Mouse (Mus musculus): ENCODE data around the gene Plekha3. TPM values are rescaled to one million over a fixed set of nuclear protein-coding genes. Genes with fewer than 3 reads are reported as not detected.

Plekha3 gene
- total RNA-seq (2015; ENCODE audit: low replicate concordance): 7.2 and 11.3 TPM in 2 replicates
- total RNA-seq (2017; ENCODE audit: low replicate concordance): 2.1 and 2.6 TPM in 2 replicates

DNA sequence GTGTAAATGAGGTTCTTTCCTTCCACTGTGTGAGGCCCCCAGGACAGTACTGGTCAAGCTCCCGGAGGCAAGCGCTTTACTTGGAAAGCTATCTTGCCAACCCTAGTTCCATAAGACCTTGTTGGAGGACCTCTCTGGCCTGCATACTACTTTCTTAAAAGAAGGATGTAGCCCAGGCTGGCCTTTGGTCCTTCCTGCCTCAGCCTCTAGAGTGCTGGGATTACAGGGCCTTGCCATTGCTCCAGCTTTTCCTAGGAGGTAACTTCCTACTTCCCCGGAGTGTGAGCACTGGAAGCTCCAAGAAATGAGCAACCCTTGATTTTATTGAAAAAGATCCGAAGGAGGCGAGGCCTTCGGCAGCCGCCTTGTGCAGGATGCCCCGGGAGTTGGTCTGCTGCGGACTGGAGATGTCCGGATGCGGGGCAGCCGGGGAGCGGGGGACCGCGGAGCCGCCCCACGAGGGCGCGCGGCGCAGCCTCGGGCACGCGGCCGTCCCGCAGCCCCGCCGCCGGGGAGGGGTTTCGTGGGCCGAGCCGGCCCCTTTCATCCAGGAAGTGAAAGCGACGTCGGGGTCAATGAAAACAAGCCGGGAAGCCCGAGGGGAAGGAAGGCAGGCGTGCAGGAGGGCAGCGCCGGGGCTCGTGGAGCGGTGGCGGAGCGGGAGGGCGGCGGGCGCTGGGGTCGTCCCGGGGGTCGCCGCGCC lies at the start of gene Plekha3:
TSS of gene Plekha3 (plus strand) at position 557 of the 703 bp plus-strand sequence.
- peak; percentile 39; the same call in 1 of the 2 replicates for ATAC-seq (replicated peaks; ENCODE audit: low FRiP score, poor library complexity, severe bottlenecking)

DNA sequence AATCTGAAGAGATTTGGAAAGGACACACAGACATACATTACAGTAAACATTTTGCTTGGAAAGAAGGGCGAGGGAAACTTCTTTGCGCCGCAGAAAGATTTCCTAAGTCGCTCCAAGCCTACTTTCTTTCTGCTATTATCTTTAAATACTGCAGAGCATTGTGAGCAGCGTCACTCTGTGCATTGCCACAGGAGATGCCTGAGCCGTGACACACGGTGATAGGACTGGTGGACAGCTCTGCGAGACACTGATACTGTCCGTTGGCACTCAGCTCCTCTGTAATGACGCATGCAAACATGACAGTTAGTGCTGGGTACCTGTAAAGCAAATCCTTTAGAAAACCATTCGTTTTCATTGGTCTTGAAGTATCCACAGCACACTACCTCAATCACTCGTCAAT lies 44.8 kb upstream of the Plekha3 start:
- no peak for ATAC-seq (replicated peaks; ENCODE audit: low FRiP score, poor library complexity, severe bottlenecking)

GRCm38 (mm10) chr2:76631600-76631999 lies 43.5 kb upstream of the Plekha3 start:
- ATAC-seq (replicated peaks; ENCODE audit: low FRiP score, poor library complexity, severe bottlenecking): no peak

DNA sequence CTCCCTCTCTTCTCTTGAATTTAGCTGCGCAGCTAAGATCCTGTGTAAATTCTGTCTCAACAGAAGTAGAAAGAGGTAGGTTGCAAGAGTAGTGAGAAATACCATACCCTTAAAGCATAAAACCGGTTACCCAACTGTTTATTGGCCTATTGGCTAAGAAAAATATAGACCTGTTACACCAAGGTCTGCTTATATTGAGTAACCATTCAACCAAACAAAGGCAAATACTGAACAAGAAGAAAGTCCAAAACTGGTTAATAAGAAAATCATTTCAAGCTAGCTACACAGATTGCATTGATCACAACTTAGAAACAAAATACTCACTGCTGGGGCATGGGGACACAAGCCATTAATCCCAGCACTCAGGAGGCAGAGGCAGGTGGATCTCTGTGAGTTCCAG lies 35.4 kb upstream of the Plekha3 start:
- ATAC-seq (replicated peaks; ENCODE audit: low FRiP score, poor library complexity, severe bottlenecking): no peak

DNA sequence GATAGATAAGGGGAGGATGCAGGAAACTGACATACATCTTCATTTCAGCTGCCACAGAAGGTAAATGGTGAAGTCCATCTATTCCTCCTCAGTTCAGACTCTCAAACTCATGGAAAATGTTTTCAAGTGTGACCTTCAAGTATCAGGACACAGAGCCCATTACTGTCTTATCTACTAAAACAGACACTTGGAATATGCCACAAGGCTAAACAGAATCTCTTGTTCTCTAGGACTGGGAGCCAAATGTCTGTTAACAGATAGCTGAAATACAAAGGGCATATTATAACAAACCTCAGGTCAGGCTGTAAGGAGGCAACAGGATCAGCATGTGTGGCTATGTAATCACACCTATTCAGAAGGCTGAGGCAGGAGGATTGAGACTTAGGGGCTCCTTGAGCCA lies 31.3 kb upstream of the Plekha3 start:
- ATAC-seq (replicated peaks; ENCODE audit: low FRiP score, poor library complexity, severe bottlenecking): no peak

- peak; percentile 36 for ATAC-seq (replicated peaks; ENCODE audit: low FRiP score, poor library complexity, severe bottlenecking)
Measured at GRCm38 (mm10) chr2:76647441-76647869, 27.6 kb upstream of the Plekha3 start.

GRCm38 (mm10) chr2:76647883-76648570 lies 27.1 kb upstream of the Plekha3 start, which contains the start of the genes Prkra and Pjvk:
TSS of gene Prkra (minus strand) at chr2:76648015.
TSS of gene Pjvk (plus strand) at chr2:76648476.
- peak; percentile 96 for ATAC-seq (replicated peaks; ENCODE audit: low FRiP score, poor library complexity, severe bottlenecking)

GRCm38 (mm10) chr2:76648666-76649141 lies 26.4 kb upstream of the Plekha3 start:
- no peak for ATAC-seq (replicated peaks; ENCODE audit: low FRiP score, poor library complexity, severe bottlenecking)

DNA sequence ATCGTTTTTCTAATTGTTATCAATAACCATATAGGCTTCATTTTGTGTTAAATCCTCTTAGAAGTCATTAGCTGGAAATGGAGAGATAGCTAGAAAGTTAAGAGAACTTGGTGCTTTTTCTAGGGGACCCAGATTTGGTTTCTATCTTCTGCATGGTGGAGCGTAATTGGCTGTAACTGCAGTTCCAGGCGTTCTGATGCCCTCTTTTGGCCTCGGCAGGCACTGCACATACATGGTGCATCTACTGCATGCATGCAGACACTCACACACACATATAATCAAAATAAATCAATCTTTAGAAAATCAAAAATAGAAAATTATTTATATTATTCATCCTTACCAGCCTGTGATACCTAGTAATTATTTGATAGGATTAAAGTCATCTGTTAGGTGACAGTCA lies 22.0 kb upstream of the Plekha3 start:
- no peak for ATAC-seq (replicated peaks; ENCODE audit: low FRiP score, poor library complexity, severe bottlenecking)

GRCm38 (mm10) chr2:76654646-76655045 lies 20.4 kb upstream of the Plekha3 start:
- ATAC-seq (replicated peaks; ENCODE audit: low FRiP score, poor library complexity, severe bottlenecking): no peak

DNA sequence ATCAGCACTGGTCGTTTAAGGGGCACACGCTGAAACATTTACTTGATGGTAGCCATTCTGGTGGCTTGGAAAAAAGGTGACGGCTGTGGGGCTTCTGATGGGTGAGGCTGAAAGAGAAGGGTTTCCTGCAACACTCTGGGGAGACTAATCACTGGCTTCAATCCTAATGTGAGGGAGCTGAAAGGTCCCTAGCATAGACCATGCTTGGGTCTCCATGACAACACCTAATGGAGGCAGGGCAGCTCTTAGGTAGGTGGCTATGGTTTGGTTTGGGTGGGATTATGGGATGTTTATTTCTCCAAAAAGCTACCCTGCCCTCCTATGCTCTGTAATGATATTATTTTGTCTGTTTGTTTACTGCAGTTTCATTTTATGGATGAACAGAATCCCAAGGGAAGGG lies 19.6 kb upstream of the Plekha3 start:
- no peak for ATAC-seq (replicated peaks; ENCODE audit: low FRiP score, poor library complexity, severe bottlenecking)

GRCm38 (mm10) chr2:76655982-76656381 lies 19.1 kb upstream of the Plekha3 start:
- no peak for ATAC-seq (replicated peaks; ENCODE audit: low FRiP score, poor library complexity, severe bottlenecking)

GRCm38 (mm10) chr2:76658551-76658950 lies 16.5 kb upstream of the Plekha3 start:
- no peak for ATAC-seq (replicated peaks; ENCODE audit: low FRiP score, poor library complexity, severe bottlenecking)

GRCm38 (mm10) chr2:76659419-76659818 lies 15.7 kb upstream of the Plekha3 start:
- ATAC-seq (replicated peaks; ENCODE audit: low FRiP score, poor library complexity, severe bottlenecking): no peak

GRCm38 (mm10) chr2:76665531-76665930 lies 9.6 kb upstream of the Plekha3 start:
- ATAC-seq (replicated peaks; ENCODE audit: low FRiP score, poor library complexity, severe bottlenecking): no peak

DNA sequence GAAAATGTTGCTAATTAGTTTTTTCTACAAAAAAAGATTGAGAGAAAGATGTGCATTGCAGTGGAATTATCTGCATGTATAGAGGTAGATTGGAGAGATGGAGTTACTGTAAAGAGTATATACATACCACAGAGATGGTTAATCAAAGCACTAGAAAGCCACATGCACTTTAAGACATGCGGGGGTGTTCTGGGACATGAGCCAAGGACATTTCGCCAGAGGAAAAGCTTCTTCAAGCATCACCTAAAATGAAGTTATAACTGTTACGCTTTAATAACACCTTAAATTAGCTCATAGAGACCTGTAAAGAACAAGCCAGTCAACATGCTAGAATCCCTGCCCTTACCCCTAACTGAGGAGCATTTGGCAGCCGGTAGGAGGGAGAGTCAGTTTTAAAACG lies 7.9 kb upstream of the Plekha3 start:
- no peak for ATAC-seq (replicated peaks; ENCODE audit: low FRiP score, poor library complexity, severe bottlenecking)

GRCm38 (mm10) chr2:76671641-76672040 lies 3.4 kb upstream of the Plekha3 start:
- ATAC-seq (replicated peaks; ENCODE audit: low FRiP score, poor library complexity, severe bottlenecking): no peak

DNA sequence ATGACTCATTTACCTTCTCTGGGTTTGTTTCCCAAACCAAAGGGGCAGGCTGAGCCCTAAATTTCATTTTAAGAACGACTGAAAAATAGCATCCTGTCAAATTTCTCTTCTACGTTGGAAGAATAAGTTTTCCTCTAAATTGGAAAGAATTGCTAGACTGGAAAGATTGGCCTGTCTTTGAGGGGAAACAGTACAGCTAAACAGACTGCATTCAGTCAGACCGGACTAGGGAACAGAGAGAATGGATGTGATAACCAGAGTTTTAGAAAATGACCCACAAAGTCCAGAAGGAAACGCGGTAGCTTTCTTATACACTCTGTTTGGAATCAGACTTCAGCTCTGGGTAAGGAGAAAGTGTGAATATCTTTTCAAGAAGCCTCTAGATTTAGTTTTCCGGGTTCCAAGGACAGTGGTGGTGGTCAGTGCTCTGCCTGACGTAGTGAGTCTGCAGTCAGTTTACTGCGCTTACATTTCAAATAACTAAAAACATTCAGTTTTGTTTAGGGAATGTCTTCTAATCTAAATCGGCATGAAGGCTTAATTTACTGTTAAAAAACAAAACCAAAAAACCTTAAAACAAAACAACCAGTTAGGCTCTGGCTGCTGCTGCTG lies 2.8 kb upstream of the Plekha3 start:
- ATAC-seq (replicated peaks; ENCODE audit: low FRiP score, poor library complexity, severe bottlenecking): no peak

DNA sequence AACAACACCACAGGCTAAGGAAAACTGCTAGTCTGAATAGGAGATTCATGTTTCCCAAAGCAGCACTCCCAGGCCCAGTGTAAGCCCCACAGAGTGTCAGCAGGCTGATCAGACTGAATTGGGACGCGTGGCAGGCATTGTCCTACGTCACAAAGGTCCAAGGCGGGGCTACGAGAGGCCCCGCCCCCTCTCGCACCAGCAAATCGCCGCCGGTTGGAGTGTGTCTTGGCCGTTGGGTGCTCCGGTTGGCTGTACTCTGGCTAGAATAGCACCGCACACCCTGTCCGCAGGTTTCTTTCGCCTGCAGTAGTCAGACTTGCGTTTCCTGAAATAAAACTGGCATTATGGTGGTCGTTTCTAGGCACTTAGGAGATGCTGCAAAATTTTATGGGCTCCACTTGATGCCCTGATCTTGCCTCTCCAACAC lies 2.1 kb upstream of the Plekha3 start, which contains the start of gene Fkbp7:
TSS of gene Fkbp7 (minus strand) at position 151 of the 427 bp plus-strand sequence.
- ATAC-seq (replicated peaks; ENCODE audit: low FRiP score, poor library complexity, severe bottlenecking): peak; percentile 91

- ATAC-seq (replicated peaks; ENCODE audit: low FRiP score, poor library complexity, severe bottlenecking): 0 out of 2 replicates have a peak, but pooled peaks have one; percentile 60
Measured at GRCm38 (mm10) chr2:76673472-76674081, 1.5 kb upstream of the Plekha3 start.
